Mouse (Mus musculus) spleen, postnatal 10 days (tissue): ENCODE measurements around the gene Npnt.

ENCODE experiments used
- DNase-seq, 2 experiments: peaks; one replicate each; pipeline ENCODE4 v3.0.0; 2021 to 2022; ENCODE audit warnings: low spot score in 2 of 2

Npnt gene

DNA sequence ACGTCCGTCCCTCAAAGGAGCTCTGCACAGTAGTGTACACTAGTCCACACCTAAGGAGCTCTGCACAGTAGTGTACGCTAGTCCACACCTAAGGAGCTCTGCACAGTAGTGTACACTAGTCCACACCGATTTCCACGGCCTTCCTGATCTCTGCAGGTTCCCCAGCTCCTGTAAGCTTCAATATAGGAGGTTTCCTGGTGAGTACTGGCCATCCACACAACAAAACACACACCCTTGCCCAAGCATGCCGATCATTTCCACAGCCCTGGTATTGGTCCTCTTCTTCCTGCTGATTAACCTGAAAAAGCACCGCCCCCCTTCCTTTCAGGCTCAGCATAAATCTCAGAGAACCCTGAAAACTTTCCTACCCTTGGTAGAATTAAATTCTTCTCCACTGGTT lies 57.6 kb downstream of the Npnt start:
- no peak for DNase-seq

DNA sequence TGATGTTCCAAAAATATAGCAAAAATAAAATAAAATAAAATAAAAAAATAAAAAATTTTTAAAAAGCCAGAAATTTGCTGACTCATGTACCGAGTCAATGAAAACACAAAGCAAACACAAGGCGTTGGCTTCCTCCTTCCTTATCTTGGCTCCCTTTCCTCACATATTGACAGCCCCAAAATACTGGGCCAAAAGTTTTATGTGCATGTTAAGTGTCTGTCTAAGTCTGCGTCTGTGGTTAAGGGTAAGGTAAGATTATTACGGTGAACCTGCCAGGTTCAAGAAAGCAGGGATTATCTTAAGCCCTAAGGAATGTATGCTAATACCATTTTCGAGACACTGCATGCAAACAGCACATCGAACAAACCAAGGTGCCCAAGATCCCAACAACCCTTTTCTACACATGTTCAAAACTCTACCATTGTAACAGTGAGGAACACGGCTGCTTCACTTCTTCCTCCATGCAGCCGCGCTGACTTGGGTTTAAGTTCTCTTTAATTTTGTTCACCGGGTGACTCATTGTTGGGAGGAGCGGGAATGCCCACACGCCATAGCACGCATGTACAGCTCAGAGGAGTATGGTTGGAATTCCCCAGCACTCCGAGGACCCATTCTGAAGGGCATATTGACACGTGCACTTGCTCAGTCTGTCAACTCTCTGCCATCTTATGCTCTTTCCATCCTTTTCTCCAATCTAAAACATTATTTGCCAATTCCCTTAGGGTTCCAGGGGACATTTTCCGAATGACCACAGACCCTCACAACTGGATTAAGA lies 62.8 kb downstream of the Npnt start:
- no peak for DNase-seq

DNA sequence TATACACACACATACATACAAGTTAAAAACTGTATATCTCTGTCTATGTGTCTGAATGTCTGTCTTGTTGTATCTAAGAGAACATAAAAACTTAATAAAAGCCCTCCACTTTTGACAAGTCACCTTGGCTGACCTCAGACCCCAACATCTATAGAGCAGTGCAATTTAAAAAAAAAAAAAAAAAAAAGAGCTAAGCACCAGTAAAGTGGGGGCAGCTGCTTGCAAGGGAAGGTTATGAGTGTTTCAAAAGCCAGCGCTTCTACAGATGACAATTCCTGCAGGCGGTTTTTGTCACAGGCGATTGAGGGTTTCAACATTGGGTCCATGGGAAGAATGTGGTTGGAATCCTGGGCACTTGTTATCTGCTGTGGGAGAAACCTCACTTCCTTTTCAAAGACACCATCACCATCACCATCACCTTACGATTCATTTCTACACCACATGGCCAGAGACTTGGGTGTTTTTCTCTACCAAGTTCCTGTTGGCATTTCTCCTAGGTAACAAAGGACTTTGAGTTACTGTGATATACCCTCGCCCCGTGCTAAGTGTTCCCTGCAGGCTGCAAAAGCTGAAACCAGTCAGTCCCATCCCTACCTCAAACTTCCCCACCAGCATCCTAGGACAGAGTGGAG lies 63.6 kb downstream of the Npnt start:
- no peak for DNase-seq

DNA sequence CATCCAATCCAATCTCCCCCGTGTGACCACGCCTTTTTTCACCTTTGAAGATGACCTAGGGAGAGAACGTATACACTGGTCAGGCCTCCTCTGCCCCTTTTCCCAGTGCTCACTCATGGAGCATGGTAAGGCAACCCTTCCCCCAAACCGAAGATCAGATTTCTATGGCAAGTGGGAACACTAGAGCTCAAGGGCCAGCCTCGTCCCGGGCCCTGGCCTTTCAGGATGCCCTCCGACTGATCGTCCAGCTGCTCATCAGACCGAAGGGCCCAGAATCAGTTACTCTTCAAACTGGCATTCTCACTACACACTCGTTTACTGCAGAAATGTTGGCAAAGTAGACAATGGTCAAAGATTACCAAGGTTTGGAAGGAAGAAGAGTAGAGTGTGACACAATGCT lies 65.6 kb downstream of the Npnt start:
- no peak for DNase-seq

DNA sequence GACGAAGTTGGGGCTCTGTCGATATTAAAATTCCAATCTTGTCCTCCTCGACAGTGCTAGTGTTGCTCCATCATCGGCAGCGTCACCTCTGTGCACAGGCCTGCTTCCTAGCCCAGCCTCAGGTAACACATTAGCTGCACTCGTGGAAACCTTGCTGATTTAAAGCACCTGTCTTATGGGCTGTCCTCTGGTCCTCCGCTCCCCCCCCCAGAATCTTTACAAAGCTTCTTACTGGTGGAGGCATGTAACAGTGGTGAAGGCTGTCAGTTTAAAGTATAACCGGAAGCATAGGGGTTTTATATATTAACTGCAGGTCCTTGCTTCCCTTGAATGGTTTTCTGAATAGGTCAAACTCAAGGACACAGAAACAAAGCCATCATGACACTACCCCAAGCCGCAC lies 66.8 kb downstream of the Npnt start:
- DNase-seq = no peak

DNA sequence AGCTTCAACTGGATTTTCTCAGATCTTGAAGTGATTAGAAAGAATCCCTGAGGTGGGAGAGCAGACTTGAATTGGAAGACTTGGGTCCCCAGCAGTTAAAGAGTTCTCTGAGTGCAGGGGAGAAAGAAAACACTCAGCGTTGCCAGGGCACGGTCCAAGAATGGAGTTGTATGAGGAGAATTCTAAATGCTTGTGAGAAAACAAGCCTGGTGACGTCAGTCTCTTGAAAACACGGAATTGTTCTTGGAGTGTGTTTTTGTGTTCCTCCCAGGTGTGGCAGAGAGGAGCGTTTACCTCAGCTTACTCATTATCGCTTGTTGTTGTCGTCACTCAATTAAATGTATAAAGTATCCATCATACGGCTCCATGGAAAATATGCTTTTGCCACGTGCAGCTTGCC lies 69.3 kb downstream of the Npnt start:
- no peak for DNase-seq

DNA sequence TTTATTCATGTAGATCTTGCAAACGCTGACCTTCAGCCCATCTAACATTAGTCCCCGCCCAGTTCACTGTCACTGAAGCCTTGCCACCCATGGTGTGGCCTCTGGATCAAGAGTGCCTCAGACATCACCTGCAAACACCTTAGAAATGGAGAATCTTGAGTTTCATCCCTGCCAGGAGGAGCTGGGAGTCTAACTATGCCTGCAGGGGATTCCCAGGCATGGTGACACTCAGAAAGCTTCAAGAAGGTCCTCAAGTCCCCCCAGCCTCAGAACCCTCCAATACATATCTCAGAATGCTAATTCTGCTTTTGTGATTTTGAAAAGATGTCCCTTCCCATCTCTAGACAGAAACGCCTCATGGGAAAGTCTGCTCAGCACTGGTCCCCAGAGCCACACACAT lies 69.7 kb downstream of the Npnt start:
- DNase-seq = no peak

DNA sequence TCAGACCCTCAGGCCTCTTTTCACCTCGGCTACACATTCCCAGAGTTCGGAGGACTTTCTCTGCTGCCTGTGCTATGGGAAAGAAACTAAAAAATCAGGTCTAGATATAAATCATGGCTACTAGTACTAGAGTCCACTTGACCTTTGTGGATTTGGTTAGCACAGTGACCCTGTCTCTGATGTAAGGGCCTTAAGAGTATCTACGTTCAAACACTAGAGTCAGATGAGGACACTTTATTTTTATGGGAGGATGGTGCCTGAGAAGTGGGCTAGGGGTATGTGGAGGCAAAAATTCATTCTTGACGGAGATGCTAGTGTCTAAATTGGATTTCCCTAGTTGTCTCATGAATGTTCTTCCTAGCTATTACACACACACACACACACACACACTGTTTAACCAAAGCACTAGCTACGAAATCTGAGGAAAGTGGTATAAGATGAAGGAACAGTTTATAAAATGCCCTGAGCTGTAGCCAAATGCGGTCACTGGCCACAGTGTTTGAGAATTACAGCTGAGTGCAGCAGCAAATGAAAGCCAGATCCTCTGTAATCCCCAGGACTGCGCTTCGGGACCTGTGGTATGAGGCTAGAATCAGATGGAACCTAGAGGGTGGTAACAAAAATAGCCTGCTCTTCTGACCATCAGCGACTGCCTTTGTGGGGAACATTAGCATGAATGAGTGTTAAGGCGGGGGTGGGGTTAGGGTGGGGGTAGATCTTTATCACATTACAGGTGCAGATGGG lies 73.0 kb downstream of the Npnt start:
- no peak for DNase-seq

DNA sequence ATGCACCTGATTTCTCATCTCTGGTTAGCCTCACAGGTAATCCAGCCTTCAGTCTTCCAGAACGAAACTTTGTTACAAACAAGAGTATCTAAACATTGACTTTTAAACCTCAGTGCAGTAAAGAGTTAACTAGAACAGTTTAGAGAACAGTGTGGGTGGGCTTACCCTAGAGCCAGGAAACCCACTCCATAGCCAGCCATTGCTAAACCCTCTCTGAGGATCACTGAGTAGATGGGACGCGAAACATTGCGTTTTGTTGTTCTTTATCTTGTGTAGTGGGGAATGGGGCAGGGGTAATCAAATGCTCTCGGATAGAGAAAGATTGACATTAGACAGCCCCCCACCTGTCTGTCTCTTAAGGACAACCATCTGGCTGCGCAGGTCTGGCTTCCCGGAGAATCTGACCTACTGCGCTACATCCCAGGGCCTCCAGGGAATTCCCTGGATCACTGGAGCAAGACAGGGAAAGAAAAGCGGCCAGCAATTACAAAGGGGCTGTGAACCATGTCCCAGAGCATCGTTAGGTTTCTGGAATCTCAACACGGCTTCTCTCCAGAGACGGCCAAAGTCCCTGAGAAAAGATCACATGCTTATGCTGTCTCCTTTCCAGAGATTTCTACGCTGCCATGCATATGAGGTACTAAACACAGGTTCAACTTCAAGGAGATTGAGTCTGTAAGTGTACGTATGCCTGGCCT lies 73.9 kb downstream of the Npnt start:
- no peak for DNase-seq

DNA sequence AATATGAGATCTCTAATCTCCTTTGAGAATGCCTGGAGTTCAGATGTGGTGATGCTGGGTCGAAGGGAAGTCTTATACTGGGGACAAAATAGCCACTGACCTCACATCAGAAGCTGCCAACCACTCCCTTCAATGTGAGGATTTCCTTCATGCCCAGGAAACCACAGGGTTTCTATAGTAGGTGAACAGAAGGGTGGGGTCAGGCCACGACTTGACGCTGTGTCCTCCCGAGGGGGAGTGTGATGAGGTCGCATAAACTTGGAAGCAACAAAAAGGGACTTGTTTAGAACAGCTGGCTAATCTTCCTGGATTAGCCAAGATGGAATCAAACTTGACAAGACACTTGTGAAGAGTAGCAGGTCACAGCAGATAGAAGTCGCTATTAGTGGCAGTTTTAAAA lies 76.8 kb downstream of the Npnt start:
- no peak for DNase-seq

DNA sequence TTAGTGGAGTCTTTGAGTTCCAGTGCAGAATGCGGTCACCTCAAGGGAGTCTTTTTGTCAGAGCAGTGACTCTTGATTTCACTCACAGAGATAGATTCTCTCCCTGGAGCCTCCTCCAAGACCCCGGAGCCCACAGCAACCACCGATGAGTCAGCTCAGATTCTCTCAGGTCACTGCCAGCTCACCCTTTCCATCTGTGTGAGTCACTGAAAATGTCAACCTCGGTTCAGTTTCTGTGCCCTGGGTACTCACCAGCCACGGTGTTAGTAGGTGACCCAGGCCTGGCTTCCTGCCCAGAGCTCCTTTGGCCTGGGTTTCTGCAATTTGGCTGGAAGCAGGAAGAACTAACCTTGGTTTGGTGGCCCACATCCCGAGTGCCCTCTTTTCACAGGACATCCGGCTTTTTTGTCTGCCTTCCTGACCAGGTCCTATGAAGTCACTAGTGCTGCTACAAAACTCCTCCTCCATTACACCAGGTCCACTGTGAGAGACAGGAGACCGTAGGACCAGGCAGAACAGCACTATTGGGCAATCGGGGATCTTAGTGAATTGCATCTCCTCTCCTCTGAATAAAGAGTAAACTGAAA lies 78.7 kb downstream of the Npnt start:
- peak in 1 of 2 experiments; percentile 22 for DNase-seq

DNA sequence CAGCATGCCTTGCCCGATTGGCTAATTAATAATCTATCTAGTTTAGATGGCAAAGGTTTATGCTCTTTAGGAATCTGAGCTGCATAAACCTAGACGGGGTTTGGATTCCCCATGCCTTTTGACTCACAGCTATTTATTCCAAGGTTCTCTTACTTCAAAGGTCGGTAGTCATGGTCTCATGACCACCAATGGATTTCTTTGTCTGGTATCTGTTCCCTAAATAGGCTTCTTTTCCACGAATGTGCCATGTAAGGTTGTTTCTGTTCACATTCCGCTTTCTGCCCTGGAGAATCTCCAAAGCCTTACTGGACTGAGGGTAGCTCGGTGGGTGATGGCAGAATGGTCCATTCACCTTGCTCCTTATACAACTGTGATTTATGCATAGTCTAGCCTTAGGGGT lies 80.0 kb downstream of the Npnt start:
- DNase-seq = no peak

DNA sequence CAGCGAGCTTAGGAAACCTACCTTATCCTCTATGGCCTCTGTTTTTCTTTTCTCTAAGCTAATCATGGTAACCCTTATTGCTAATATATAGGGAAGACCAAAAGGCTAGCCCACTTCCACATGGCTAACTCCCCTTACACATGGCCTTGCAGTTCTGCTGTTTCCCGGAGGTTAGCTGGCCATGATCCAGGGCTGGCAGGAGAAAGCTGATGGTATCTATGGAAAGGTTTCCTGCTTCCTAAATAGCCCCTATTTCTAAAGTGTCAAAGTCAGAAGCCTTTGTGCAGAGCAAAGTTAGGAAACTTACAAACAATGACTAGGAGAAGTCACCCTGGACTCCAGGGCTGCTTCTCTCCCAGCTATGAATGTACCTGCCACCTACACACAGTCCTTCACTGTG lies 81.3 kb downstream of the Npnt start:
- DNase-seq = no peak

DNA sequence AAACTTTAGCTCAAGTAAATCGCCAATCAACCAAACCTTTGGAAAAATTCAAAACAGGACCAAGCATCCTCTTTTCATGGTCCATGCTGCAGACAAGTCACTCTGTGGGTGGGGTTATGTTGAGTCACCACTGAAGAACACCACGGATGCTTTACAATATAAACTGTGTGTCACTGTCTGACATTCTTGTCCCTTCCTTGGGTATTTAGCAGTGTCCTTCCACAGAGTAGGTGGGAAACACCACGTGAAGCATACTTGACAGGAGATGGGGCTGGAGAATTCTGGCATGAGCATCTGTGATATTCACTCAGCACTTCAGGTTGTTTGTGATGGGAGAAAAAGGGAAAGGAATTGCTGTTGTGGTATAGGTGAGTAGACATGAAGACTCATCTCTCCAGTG lies 83.1 kb downstream of the Npnt start:
- DNase-seq = no peak

DNA sequence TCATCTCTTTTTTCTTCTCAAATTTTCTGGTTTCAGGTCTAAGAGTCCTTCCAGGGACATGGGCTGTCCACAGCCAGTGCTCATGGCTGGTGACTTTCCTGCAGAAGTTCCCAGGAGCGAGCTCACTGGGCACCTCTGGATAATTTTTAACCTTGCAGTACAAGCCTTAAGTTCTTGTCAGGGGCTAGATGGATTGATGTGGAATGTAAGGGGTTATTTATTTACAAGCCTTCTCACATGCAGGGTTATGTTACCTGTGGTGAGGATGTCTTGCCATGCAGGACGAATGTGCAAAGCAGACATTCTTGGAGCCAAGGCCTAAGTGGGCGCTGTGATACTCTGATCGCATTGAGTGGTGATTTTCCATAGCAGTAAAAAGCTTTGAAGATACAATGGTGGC lies 84.5 kb downstream of the Npnt start:
- DNase-seq = no peak

DNA sequence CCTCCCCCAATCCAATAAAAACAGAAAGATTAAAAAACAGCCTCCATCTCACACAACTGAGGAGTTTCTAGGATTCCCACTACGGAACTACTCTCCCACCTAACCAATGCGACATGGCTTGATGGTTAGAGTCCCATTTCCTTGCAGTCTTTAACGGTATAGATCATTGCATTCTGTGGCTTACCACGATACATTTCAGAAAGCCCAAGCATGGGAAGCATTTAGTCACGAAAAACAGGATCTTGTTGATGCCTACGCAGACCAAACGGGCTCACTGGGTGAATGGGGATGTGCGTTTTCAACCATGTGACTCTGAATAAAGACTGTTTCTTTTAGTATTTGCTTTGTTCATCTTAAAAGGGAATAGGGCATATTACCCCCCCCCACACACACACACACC lies 85.1 kb downstream of the Npnt start:
- no peak for DNase-seq

DNA sequence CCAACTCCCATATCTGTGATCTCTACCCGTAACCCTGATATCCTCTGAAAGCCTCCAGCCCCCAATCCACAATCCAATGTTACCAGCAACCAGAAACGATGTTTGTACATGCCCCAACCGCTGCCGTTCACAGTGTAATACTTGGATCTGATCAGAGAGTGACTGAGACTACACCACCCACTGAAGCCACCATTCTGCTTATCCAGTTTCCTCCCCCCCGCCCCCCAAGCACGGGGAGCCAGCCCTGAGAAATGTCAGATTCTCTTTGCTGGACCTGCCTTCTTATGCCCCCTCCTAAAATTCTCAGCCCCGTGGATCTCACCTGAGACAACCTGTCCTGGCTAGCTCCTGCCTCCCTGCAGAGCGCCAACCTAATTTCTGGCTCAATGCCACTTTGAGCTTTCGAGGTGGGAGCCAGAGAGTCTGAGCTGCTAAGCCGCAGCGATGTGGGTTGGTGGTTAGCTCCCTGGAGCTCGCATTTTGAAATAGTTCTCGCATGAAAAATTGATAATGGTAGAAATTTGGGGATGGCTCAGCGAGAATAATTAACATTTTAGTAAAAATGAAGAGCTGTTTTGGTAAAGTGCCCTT lies 85.7 kb downstream of the Npnt start:
- no peak for DNase-seq

DNA sequence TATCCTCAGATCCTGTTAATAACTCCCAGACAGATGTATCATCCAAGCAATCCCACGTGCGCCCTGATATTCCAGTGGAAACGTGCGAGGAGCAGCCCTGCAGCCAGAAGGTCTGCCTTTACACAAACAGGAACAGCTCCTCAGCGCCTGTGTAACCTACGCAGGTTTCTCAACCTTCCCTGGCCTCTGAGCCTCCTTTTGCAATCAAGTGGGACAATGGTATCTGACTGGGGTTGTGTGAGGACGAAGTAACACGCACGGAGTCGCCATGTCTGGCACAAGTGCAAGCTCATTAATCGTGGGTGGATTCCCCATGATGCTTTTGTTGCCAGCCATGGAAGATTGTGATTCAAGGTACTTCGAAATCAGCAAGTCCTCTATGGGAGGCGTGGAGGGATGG lies 86.2 kb downstream of the Npnt start:
- DNase-seq = no peak

DNA sequence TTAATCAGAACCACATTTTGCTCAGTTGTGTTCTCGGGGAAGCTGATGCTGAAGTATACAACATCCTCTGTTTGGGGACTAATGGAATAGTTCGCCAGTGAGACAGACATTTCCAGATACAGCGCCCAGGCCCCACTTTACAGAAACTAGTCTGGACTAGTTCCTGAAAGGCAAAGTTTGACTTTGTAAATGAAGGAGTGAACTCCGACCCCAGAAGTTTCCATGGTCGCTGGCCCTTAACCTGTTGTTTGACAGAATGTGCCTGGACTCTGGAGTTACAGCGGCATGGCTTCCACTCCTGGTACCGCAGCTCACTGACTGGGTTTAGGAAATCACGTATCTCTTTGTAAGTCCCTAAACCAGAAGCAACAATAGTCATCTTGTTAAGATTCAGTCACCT lies 89.3 kb downstream of the Npnt start:
- no peak for DNase-seq

DNA sequence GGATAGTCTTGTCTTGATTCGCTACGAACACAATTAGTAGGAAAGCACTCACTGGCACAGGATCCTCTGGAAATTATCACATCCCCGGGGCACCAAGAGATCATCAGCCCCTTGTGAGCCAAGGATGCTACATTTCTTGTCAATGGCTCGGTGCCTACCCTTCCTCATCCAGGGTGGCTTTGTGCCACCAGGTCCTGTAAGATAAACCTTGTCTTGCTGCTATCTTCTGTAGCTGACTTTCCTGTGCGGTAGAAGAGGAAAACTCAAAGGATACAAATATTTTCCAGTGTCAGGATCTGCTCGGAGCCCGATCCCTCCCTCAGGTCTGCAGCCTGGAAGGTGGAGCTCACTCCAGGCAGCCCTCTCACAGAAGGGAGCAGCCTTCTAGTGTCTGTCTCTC lies 90.5 kb downstream of the Npnt start:
- DNase-seq = no peak

DNA sequence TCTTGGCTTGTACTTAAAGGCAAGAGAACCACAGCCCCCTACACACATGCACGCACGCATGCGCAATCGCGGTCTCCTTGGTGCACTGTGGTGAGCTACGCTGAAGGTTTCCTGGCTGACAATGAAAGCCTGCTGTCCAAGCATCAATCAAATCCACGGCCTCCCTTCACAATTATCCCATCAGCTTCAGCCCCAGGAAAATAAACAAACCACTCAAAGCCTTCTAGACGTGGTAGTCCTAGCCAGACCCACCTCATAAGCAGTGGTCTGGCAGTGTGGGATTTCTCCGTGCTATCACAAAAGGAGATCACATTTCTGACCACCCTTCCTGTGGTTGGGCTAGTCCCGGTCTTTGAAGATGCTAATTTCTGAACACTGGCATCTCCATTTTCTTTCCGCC lies 91.2 kb downstream of the Npnt start:
- DNase-seq = no peak

DNA sequence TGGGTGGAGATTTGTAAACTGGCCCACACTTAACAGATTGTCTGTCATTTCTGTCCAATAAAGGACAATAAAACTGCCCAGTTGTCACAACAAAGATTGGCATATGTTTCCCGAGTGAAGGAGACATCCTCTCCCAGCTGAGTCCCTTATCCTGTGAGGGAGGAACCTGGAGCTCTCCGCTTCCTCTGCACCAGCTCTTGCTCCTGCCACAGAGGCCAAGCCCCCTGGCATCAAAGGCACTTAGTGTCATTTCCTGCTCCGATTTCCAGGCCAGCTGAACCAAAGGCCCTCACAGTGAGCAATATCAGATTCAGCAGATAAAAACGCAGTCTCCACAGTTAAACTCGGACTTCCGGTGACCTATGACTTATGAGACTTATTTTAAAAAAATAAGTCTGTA lies 93.4 kb downstream of the Npnt start:
- no peak for DNase-seq
